Mouse (Mus musculus): ENCODE results near the gene Aff1.

DNA sequence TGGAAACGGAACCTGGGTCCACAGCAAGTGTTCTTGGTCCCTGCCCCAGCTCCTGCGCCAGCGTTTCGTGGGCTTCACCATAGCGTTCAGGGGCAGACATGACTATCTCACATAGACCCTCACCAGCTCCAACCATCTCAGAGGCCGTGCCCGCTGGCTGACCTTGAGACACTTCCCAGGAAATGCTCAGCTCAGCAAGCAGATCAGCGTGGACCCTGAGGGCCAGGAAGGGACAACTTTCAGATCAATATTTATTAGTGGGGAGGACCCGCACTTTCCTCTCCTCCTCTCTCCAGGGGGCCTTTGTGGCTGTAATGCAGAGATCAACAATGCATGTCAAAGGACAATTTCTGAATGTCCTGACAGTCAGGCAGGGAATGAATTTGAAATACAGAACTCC lies 27.2 kb upstream of the Aff1 start:
- TF ChIP-seq POLR2A (IDR thresholded peaks at IDR 0.05; ENCODE audit: low read depth, low read length), result no peak
- TF ChIP-seq CTCF (IDR thresholded peaks at IDR 0.05; ENCODE audit: borderline replicate concordance, insufficient read depth, low read length), result no peak

Data from embryonic fibroblast, embryonic 13.5 days (primary cell).